Mouse (Mus musculus): ENCODE measurements around the gene Gm3159.
"Not testable (repeated sequence)": the region's sequence is repeated elsewhere in the genome, so short reads cannot be mapped to it uniquely, and the experiment has no call there.

GRCm38 (mm10) chr14:4414965-4415835 is 17.9 kb downstream of the Gm3159 start, which contains the start of gene Gm3164:
- not testable (repeated sequence) for TF ChIP-seq POLR2A (IDR thresholded peaks at IDR 0.05; ENCODE audit: control insufficient read depth, extremely low read depth, insufficient read depth, low read length, poor library complexity); CTCF (IDR thresholded peaks at IDR 0.05; ENCODE audit: borderline replicate concordance, control insufficient read depth, extremely low read depth, insufficient read depth, low read length, poor library complexity)
